Mouse (Mus musculus) layer of hippocampus, postnatal 10 days (tissue): ENCODE measurements around the gene Hip1r. TPM values are rescaled to one million over a fixed set of nuclear protein-coding genes. Genes with fewer than 3 reads are reported as not detected.

Source experiments
- DNase-seq, 2 experiments: peaks; one replicate each; pipeline ENCODE4 v3.0.0; 2021; ENCODE audit warnings: low spot score in 2 of 2
- long read RNA-seq: library from polyadenylated mRNA; stranded (forward); transcript quantifications from one replicate; pipeline ENCODE4 v2.0.0, GENCODE M21; 2023
- total RNA-seq, 2 experiments: library from RNA; stranded (reverse); gene quantifications; 2 replicates each; pipeline ENCODE4 v1.2.3; 2021

Gene Hip1r
- total RNA-seq: 10 to 100 TPM; 63.7 to 70.1 TPM
- long read RNA-seq, full-length matches to known transcripts: 14 of 30 reads
- long read RNA-seq, partial matches to known transcripts: 14 of 30 reads
- long read RNA-seq, other reads (novel, unspliced or antisense): 2 of 30 reads

DNA sequence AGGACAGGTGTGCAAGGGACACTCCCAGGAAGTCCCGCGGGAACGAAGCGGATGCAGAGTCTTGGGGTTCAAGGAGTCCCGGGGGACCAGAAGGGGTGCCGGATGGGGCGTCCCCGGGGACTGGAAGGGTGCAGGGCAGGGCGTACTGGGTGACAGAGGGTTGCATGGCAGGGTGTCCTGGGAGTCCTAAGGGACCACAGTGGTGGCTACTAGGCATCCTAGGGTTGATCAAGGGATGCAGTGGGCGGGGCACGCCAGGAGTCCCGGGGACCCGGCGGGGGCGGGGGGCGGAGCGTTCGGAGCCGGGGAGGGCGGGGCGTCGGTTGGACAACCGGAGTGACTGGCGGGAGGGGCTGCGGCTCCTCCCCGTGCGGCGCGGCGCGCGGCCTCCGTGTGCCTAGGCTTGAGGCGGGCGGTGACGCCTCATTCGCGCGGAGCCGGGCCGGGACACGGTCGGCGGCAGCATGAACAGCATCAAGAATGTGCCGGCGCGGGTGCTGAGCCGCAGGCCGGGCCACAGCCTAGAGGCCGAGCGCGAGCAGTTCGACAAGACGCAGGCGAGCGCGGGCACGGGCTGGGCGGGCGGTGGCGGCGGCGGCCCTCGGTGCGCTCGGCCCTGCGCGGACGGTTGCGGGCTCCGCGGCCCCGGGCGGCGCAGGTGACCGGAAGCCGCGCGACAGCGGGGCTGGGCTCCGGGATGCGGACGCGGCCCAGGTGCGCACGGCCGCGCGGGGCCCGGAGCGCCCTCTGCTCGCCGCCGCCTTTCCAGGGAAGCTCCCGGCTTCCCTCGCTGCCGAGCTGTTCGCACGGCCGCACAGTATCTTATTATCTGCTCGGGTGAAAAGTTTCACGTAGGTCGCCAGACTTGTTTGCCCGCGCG is at the start of gene Hip1r:
Gene Hip1r (plus strand): TSS at position 330 of the 880 bp plus-strand sequence.
- DNase-seq: peak; percentile 62 to 79

DNA sequence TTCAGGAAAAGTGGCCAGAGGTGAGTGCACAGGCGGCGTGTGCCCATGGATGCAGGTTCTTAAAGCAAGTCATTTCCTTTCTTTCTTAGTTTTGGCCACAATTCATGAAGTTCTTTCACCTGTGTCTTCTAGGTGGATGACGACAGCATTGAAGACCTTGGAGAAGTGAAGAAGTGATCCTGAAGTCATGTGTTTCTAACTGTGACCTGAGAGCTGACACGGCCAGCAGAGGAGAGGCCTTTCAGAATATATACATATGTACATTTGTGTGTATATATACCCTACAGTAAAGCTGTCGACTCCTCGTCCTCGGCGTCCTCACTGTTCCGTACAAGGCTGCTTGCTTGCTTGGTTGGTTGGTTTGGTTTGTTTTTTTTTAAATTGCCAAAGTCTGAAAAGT is 46.3 kb upstream of the Hip1r start, which contains the start of gene Gm43518:
Gene Gm43518 (plus strand): TSS at position 301 of the 400 bp plus-strand sequence.
- no peak for DNase-seq

DNA sequence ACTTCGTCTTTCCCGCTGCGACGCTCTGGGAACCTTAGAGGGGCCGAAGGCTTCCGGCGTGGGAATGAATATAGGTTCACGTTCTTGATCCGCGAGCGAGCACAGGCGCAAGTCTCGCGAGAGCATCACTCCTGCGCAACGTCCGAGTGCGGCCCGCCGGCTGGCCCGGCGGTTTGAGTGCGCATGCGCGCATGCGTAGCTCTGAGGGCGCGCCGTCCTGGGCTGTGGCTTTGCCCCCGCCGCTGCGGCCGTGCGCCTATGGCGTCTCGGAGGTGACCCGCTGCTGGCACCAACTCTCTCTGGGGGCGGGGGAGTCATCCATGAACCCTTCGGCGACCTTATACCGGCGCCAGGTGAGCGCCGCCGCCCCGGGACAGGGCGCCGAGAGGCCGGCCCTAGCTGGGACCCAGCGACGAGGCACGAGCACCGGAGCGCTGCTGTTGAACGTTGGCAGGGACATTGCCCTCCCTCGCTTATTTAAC is 42.9 kb upstream of the Hip1r start, which contains the start of gene Ccdc62:
Gene Ccdc62 (plus strand): TSS at position 172 of the 482 bp plus-strand sequence.
- DNase-seq: peak; percentile 86 to 92

DNA sequence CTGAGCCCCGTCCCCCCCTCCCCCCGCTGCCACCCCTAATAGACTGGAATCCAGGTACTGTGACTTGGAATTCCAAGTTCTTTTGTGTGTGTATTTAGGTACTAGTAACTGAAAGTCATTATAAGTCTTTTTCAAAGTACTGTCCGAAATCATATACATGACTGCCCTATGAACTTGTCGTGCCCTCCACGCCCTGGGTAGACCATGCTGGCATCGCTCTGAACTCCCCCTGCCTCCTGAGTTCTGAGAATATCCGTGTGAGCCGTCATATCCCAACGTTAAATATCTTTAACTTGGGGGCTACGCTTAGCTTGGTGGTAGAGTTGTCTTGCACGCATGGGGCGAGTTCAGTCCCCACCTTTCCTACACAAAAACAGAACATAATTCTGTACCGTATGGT is 42.3 kb upstream of the Hip1r start:
- no peak for DNase-seq

DNA sequence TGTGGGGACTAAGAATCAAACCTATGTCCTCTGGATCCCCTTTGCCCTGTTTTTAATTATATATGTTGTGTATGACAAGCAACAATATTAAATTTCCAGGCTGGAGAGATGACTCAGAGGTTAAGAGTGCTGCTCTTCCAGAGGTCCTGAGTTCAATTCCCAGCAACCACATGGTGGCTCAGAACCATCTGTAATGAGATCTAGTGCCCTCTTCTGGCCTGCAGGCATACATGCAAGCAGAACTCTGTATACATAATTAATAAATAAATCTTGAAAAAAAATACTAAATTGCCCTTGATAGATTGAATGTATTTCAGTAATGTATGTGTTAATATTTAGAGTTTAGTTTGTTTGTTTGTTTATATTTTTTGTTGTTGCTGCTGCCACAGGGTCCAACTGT is 40.5 kb upstream of the Hip1r start:
- DNase-seq: no peak

DNA sequence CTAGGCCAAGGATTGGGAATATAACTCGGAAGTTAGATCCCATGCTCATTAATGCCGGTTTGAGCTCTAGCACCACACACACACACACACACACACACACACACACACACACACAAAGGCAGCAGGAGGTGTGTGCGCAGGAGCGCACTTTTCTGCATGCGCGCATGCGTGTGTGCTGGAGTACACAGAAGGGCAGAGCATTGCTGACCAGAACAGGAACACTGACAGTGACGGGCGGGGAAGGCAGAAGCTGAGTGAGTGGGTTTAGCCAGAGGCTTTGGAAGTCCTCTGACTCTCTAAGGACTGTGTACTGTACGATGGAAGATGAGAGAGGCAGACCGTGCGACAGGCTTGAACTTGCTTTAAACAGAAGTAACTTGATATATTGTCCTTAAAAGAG is 39.9 kb upstream of the Hip1r start:
- DNase-seq: no peak

DNA sequence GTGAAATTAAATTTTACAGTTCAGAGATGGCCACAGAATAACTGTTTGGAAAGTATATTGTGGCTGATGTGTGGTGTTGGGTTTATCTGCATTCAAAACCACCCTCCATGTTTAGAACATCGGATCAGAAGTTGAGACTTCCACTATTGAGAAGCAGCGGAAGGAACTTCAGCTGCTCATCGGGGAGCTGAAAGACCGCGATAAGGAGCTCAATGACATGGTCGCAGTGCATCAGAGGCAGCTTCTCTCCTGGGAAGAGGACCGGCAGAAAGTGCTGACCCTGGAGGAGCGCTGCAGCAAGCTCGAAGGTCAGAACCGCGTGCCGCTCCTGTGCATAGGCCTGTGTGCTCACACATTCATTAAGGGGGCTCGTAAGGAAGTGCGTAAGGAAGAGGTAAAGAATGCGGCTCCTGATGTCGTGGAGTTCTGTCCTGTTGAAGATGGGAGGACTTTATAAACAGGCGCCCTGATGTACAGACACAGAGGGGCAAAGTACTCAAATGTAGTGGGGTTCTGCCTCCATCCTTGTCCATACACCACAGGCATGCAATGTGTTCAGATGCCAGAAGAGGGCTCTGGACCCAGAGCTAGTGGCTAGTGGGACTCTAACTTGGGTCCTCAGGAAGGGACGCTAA is 39.4 kb upstream of the Hip1r start:
- DNase-seq: no peak

DNA sequence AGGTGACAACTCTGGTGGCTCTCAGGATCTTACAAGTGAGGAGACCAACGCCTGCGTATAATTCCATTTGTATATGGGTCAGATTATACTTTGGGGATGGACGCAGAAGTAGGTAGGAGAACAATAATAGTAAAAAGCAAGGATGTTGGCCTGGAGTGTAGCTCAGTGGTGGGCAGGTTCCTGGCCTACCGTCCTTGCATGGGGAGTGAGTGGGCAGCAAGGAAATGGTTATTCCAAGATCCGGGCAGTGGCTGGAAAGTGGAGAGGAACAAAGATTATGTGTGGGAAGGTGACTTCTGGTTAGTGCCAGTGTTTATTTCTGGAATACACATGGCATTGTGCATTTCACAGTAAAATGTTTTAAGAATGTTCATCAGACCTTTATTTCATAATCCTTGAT is 37.5 kb upstream of the Hip1r start:
- no peak for DNase-seq

DNA sequence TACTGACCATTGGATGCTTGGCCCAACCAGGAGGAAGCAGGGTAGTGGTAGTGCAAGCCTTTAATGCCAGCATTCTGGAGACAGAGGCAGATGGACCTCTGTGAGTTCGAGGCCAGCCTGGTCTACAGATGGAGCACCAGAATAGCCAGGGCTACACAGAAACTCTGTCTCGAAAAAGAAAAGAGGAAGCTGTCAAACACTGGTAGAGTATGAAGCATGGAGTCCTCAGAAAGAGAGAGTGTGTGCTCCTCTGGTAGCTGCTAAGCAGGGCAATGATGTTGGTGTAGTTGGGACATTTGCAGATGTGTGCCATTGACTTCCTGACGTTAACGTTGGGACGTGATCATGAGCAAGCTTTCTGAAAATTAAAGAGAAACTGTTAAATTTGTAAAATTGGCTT is 34.9 kb upstream of the Hip1r start:
- DNase-seq: no peak

DNA sequence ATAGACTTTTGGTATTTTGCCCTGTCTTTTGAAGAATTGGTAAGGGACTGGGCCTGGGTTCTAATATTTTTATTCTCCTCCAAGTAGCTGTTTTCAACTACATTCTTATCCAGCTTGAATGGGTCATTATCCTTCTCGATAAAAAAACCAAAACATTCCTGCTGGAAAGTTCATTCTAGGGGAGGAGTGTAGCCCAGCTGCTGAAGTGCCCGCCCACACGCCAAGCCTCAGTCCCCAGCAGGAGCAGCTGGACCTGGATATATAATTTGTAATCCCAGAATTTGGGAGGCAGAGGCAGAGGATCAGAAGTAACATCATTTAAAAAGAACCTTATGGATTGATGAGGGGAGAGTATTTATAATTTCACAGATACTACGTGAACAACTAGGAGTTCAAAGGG is 26.9 kb upstream of the Hip1r start:
- no peak for DNase-seq

DNA sequence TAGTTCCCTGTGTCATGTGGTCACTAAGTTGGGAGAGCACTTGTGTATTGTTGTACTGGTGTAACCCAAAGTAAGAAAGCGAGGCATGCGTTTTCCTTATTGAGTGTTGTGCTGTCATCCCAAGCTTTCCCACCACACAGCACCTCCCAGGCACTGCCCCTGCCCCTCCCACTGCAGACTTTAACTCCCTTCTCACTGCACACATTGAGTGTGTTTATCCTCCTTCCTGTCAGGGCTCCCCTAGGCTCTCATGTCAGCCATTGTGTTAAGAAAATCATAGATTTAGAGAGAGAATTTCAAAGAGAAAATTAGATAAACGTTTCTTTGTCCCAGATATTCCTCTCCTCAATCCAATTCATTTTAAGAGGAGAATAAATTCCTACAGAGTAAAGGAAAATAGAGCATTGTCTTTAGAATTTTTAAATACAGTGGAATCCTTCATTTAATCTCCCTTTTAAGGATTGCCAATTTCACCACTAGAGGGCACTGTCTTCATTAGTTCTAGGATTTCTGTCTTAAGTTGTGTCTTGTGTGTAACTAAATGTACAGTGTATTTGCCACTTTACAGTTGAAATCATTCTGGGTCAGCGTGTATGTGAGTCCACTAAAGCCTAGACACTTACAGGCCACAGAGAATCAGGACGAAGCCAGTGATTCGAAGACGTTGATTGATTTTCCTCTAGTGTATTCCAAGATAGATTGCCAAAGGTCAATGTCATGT is 26.2 kb upstream of the Hip1r start:
- no peak for DNase-seq

DNA sequence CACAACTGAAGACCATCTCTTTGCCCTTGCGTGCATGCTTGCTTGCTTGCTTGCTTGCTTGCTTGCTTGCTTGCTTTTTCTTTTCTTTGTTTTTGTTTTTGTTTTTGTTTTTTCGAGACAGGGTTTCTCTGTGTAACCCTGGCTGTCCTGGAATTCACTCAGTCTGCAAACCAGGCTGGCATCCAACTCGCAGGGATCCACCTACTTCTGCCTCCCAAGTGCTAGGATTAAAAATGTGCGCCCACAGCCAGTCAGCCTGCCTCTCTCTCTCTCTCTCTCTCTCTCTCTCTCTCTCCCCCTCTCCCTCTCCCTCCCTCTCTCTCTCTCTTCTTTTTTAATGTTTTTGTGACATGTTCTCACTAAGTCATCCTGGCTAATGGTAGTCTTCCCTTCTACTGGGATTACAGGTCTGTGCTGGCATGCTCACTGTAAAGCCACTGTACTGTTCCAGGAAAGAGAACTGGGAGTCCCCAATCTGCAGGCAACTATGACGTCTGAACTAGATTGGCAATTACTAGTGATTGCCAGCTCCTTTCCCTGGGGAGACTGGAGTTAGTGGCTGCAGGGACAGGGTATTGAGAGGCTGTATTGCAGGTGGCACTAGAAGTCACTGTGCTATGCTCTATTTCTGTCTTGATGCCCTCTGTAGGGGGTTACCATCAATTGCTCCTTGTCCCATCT is 20.9 kb upstream of the Hip1r start:
- no peak for DNase-seq

DNA sequence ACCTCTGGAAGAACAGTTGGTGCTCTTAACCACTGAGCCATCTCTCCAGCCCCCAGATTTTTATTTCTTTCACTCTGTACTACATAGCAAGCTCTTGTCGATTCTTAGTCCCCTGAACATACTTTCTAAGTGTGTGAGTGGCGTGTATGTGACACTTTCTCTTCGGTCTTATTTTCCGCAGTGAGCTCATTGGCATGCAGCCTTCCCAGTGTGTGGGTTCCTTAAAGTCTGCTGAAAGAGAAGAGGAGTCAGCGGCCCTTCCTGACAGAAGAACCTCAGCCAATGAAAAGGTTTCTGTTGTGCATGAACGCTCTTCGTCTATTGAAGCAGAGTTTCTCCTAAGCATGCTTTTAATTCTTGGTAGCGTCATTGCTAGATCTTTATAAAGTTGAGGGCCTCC is 16.2 kb upstream of the Hip1r start:
- no peak for DNase-seq

DNA sequence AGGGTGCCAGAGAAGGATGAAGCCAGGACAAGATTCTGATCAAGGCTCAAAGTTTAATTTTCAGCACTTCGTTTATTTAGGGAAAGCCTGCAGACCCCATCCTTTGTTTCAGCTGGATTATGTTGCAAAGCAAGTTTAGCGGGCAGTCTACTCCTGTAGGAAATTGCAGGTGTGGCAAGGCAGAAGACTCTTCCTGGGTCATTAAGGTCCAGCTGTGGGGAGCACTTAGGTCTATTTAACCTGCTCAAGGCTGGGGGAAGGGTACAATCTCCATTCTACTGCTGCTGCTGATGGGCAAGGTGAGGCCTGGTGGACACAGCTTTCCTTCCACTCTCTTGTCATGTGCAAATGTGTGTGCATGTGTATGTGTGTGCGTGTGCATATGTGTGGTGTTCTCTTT is 14.4 kb upstream of the Hip1r start:
- DNase-seq: no peak

DNA sequence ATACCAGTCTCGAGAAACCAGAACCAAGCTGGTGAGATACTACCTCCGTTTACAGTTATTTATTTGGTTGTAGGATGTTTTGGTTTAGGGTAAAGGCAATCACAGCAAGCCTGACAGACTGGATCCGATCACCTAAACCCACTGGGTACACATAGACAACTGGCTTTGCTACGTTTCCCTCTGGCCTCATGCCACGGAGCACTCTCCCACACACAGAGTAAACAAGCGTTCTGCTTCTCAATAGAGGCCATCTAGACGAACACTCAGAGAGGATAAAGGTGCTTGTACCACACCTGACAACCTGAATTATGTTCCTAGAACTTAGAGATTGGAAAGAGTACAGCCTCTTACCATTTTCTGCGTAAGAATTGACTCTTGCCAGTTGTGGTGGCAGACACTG is 13.3 kb upstream of the Hip1r start:
- no peak for DNase-seq

DNA sequence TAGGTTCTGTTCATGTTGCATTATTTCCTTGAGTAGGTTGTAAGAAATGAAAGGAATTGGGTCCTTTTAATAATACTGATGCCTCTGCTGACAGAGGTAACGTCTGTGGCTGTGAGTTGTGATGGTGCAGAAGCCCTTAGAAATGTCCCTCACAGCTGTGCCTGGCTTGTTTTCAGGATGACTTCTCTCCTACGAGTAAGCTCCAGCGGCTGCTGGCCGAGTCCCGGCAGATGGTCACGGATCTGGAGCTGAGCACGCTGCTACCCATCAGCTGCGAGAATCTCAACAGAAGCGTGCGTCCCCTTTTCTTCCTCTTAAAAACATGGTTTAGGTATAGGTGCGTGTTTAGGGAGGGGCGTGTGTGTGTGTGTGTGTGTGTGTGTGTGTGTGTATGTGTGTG is 12.4 kb upstream of the Hip1r start:
- DNase-seq: no peak

DNA sequence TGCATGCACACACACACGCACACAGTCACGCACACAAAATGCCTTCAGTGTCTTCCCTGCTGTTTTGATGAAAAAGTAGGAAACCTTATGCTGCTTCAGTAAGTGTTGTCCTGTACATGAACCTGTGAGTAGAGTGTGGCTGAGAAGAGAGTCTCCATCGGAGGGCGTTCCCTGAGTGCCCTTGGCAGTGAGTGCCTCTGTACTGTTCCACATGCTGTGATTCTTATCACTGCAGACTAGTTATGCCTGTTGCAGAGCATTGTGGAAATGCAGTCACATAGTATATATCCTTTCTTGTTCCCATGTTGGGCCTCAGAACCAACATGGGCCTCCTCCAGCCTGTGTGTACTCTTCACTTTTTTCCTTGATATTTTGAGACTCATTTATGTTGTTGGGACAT is 9.2 kb upstream of the Hip1r start:
- DNase-seq: no peak

DNA sequence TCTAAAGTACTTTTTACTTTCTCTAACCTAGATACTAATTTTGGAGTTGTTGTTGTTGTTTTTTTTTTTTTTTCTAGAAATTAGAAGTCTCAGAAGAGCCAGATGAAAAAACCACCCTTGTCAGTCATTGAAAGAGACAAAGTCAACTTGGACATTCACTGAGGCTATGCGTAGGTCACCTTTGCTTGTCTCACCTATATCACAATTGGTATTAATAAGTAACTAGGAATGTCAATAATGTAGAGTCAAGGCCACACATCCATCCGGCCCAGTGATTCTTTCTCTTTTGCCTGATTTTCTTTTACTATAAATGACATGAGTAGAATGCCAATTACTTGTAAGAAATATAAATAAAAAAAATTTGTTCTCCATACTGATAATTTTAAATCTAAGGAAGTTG is 6.7 kb upstream of the Hip1r start:
- no peak for DNase-seq

DNA sequence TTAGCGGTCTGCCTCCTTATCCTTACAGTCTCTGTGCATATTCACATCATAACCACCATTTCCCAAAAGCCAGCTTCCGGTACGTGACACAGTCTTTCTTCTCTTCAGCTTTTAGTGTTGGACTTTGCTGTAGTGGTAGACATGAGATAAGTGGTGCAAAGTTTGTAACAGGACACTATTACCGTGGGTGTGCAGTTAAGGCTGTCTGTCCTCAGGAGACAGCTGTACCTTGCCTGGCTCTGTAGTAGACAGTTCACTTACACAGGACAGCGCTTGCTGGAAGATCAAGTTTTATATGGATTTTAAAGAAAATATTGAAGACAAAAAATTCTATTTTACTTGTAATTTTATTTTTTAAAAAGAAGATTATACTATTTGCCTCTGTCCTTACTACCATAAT is 5.0 kb upstream of the Hip1r start:
- no peak for DNase-seq

DNA sequence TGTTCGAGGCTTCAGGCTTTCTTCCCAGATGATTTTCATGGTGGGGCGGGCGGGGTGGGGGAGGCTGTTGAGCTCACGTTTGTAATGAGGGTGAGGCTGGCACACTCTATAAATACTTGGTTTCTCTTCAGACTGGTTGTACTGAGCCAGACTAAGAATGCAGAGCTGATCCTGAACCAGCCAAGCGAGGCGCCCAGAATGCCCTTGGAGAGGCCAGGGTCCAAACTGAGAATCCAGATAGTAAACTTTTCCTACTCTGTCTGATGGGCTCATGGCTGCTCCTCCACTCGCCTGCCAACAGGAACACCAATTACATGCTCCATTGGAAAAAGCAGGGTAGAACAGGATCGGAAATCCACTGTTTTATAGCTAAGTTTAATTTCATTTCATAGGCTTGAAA is 4.2 kb upstream of the Hip1r start:
- no peak for DNase-seq

DNA sequence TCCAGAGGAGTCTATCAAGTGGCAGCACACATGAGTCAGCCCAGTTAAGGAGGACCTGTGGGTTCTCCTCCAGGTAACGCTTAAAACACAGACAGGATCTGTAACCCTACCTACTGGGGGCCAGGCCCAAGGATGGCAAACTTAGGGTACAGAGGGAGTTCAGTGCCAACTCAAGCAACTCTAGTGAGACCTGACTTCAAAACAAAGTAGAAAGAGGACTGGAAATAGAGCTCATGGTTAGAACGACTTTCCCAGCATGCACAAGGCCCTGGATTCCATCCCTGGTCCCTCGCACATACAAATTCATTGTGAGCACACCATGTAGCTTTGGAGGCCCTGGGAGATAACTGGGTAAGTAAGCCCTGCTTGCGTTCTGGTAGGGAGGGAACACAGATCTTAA is 2.9 kb upstream of the Hip1r start:
- no peak for DNase-seq
